Mouse (Mus musculus): ENCODE results near the gene A3galt2.

DNA sequence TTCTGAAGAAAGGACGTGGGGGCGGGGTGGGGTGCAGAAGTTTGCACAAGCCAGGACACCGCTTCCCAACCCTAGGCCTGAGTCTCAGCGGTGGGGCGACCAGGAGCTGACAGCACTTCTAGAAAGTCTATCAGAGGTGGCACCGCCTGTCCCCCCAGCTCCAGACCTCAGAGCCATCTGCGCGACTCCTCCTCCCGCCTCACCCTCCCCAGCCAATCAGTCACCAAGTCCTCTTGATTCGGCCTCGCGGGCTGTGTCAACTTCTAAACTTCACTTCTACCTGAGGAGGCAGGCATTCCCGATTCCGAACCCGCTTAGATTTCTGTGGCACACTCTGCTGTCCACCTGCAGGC is 51.6 kb downstream of the A3galt2 start:
- no peak for TF ChIP-seq CTCF (conservative IDR thresholded peaks at IDR 0.05; ENCODE audit: insufficient read depth, insufficient read length, low read depth, low read length)
- peak; percentile 83 for TF ChIP-seq POLR2A (IDR thresholded peaks at IDR 0.05; ENCODE audit: low read depth, low read length)

Measured in kidney, adult 2 months (tissue).